Mouse (Mus musculus) CH12.LX (cell line): Measurements from ENCODE around the gene Olfr1282. TPM values are rescaled to one million over a fixed set of nuclear protein-coding genes. Genes with fewer than 3 reads are reported as not detected.

Source experiments
- polyA plus RNA-seq: library from polyadenylated mRNA; unstranded; fragments of >175 nt; gene quantifications from 2 replicates; pipeline ENCODE4 v1.2.1, GENCODE M21; 2012; ENCODE audit warnings: low read depth; ENCODE audit not compliant: insufficient read length
- total RNA-seq, 2 experiments: library from RNA; depleted of rRNA; stranded (reverse); fragments of 300-350 nt in 1 of 2; fragments of >200 nt in 1 of 2; gene quantifications; 2 replicates each; pipeline ENCODE4 v1.2.3; 2012 to 2014

The Olfr1282 gene
- total and polyA plus RNA-seq, 3 experiments: not detected

Other genes starting within 250 kb of the Olfr1282 start
Only the 20 nearest of the 21 such genes appear.
- not detected in 2 replicates for gene Gm13941, start 230.1 kb downstream of the Olfr1282 start, total RNA-seq (2012; rRNA removed)
- not detected in 2 replicates for gene Gm13941, start 230.1 kb downstream of the Olfr1282 start, total RNA-seq (2014; rRNA removed)
- gene Gm13941, start 230.1 kb downstream of the Olfr1282 start, polyA plus RNA-seq: not detected in 2 replicates
- gene Gm15130, start 183.1 kb downstream of the Olfr1282 start, total RNA-seq (2012; rRNA removed): not detected in 2 replicates
- gene Gm15130, start 183.1 kb downstream of the Olfr1282 start, total RNA-seq (2014; rRNA removed): not detected in 2 replicates
- not detected in 2 replicates for gene Gm15130, start 183.1 kb downstream of the Olfr1282 start, polyA plus RNA-seq
- gene 4930430A15Rik, start 106.5 kb downstream of the Olfr1282 start, total RNA-seq (2012; rRNA removed): not detected in 2 replicates
- not detected in 2 replicates for gene 4930430A15Rik, start 106.5 kb downstream of the Olfr1282 start, total RNA-seq (2014; rRNA removed)
- gene 4930430A15Rik, start 106.5 kb downstream of the Olfr1282 start, polyA plus RNA-seq: not detected in 2 replicates
- gene Olfr1275, start 100.8 kb downstream of the Olfr1282 start, total RNA-seq (2012; rRNA removed): not detected in 2 replicates
- not detected in 2 replicates for gene Olfr1275, start 100.8 kb downstream of the Olfr1282 start, total RNA-seq (2014; rRNA removed)
- not detected in 2 replicates for gene Olfr1275, start 100.8 kb downstream of the Olfr1282 start, polyA plus RNA-seq
- not detected in 2 replicates for gene Olfr1276, start 81.6 kb downstream of the Olfr1282 start, total RNA-seq (2012; rRNA removed)
- not detected in 2 replicates for gene Olfr1276, start 81.6 kb downstream of the Olfr1282 start, total RNA-seq (2014; rRNA removed)
- gene Olfr1276, start 81.6 kb downstream of the Olfr1282 start, polyA plus RNA-seq: not detected in 2 replicates
- not detected in 2 replicates for gene Olfr1277, start 62.0 kb downstream of the Olfr1282 start, total RNA-seq (2012; rRNA removed)
- gene Olfr1277, start 62.0 kb downstream of the Olfr1282 start, total RNA-seq (2014; rRNA removed): not detected in 2 replicates
- gene Olfr1277, start 62.0 kb downstream of the Olfr1282 start, polyA plus RNA-seq: not detected in 2 replicates
- gene Olfr1278, start 45.9 kb downstream of the Olfr1282 start, total RNA-seq (2012; rRNA removed): not detected in 2 replicates
- not detected in 2 replicates for gene Olfr1278, start 45.9 kb downstream of the Olfr1282 start, total RNA-seq (2014; rRNA removed)
- not detected in 2 replicates for gene Olfr1278, start 45.9 kb downstream of the Olfr1282 start, polyA plus RNA-seq
- gene Olfr1279, start 35.4 kb downstream of the Olfr1282 start, total RNA-seq (2012; rRNA removed): not detected in 2 replicates
- gene Olfr1279, start 35.4 kb downstream of the Olfr1282 start, total RNA-seq (2014; rRNA removed): not detected in 2 replicates
- gene Olfr1279, start 35.4 kb downstream of the Olfr1282 start, polyA plus RNA-seq: not detected in 2 replicates
- gene Olfr1280, start 22.1 kb downstream of the Olfr1282 start, total RNA-seq (2012; rRNA removed): not detected in 2 replicates
- gene Olfr1280, start 22.1 kb downstream of the Olfr1282 start, total RNA-seq (2014; rRNA removed): not detected in 2 replicates
- not detected in 2 replicates for gene Olfr1280, start 22.1 kb downstream of the Olfr1282 start, polyA plus RNA-seq
- not detected in 2 replicates for gene Olfr1281, start 9.6 kb downstream of the Olfr1282 start, total RNA-seq (2012; rRNA removed)
- not detected in 2 replicates for gene Olfr1281, start 9.6 kb downstream of the Olfr1282 start, total RNA-seq (2014; rRNA removed)
- not detected in 2 replicates for gene Olfr1281, start 9.6 kb downstream of the Olfr1282 start, polyA plus RNA-seq
- not detected in 2 replicates for gene Olfr1283, start 30.7 kb upstream of the Olfr1282 start, total RNA-seq (2012; rRNA removed)
- gene Olfr1283, start 30.7 kb upstream of the Olfr1282 start, total RNA-seq (2014; rRNA removed): not detected in 2 replicates
- gene Olfr1283, start 30.7 kb upstream of the Olfr1282 start, polyA plus RNA-seq: not detected in 2 replicates
- gene Olfr1284, start 39.4 kb upstream of the Olfr1282 start, total RNA-seq (2012; rRNA removed): not detected in 2 replicates
- not detected in 2 replicates for gene Olfr1284, start 39.4 kb upstream of the Olfr1282 start, total RNA-seq (2014; rRNA removed)
- not detected in 2 replicates for gene Olfr1284, start 39.4 kb upstream of the Olfr1282 start, polyA plus RNA-seq
- gene Olfr1286, start 87.0 kb upstream of the Olfr1282 start, total RNA-seq (2012; rRNA removed): not detected in 2 replicates
- gene Olfr1286, start 87.0 kb upstream of the Olfr1282 start, total RNA-seq (2014; rRNA removed): not detected in 2 replicates
- not detected in 2 replicates for gene Olfr1286, start 87.0 kb upstream of the Olfr1282 start, polyA plus RNA-seq
- gene Olfr1287, start 113.1 kb upstream of the Olfr1282 start, total RNA-seq (2012; rRNA removed): not detected in 2 replicates
- gene Olfr1287, start 113.1 kb upstream of the Olfr1282 start, total RNA-seq (2014; rRNA removed): not detected in 2 replicates
- gene Olfr1287, start 113.1 kb upstream of the Olfr1282 start, polyA plus RNA-seq: not detected in 2 replicates
- not detected in 2 replicates for gene Olfr1288, start 138.0 kb upstream of the Olfr1282 start, total RNA-seq (2012; rRNA removed)
- gene Olfr1288, start 138.0 kb upstream of the Olfr1282 start, total RNA-seq (2014; rRNA removed): not detected in 2 replicates
- not detected in 2 replicates for gene Olfr1288, start 138.0 kb upstream of the Olfr1282 start, polyA plus RNA-seq
- not detected in 2 replicates for gene Olfr1289, start 144.7 kb upstream of the Olfr1282 start, total RNA-seq (2012; rRNA removed)
- not detected in 2 replicates for gene Olfr1289, start 144.7 kb upstream of the Olfr1282 start, total RNA-seq (2014; rRNA removed)
- not detected in 2 replicates for gene Olfr1289, start 144.7 kb upstream of the Olfr1282 start, polyA plus RNA-seq
- not detected in 2 replicates for gene Olfr1290, start 157.8 kb upstream of the Olfr1282 start, total RNA-seq (2012; rRNA removed)
- gene Olfr1290, start 157.8 kb upstream of the Olfr1282 start, total RNA-seq (2014; rRNA removed): not detected in 2 replicates
- gene Olfr1290, start 157.8 kb upstream of the Olfr1282 start, polyA plus RNA-seq: not detected in 2 replicates
- gene Olfr1291-ps1, start 161.1 kb upstream of the Olfr1282 start, total RNA-seq (2012; rRNA removed): not detected in 2 replicates
- gene Olfr1291-ps1, start 161.1 kb upstream of the Olfr1282 start, total RNA-seq (2014; rRNA removed): not detected in 2 replicates
- not detected in 2 replicates for gene Olfr1291-ps1, start 161.1 kb upstream of the Olfr1282 start, polyA plus RNA-seq
- not detected in 2 replicates for gene Olfr1293-ps, start 189.1 kb upstream of the Olfr1282 start, total RNA-seq (2012; rRNA removed)
- gene Olfr1293-ps, start 189.1 kb upstream of the Olfr1282 start, total RNA-seq (2014; rRNA removed): not detected in 2 replicates
- 0.10 TPM in 1 of 2 replicates, not detected in the other for gene Olfr1293-ps, start 189.1 kb upstream of the Olfr1282 start, polyA plus RNA-seq
- gene Olfr1294, start 204.2 kb upstream of the Olfr1282 start, total RNA-seq (2012; rRNA removed): not detected in 2 replicates
- not detected in 2 replicates for gene Olfr1294, start 204.2 kb upstream of the Olfr1282 start, total RNA-seq (2014; rRNA removed)
- gene Olfr1294, start 204.2 kb upstream of the Olfr1282 start, polyA plus RNA-seq: not detected in 2 replicates